Mouse (Mus musculus): ENCODE measurements around the gene Lypd4.
"Not testable (repeated sequence)": the region's sequence is repeated elsewhere in the genome, so short reads cannot be mapped to it uniquely, and the experiment has no call there.

Gene Lypd4

GRCm38 (mm10) chr7:24869532-24870165 lies at the start of gene Lypd4, which contains the start of gene Dmrtc2:
Lypd4 (minus strand) TSS chr7:24869941.
Dmrtc2 (plus strand) TSS chr7:24870057.
- DNase-seq: no peak

DNA sequence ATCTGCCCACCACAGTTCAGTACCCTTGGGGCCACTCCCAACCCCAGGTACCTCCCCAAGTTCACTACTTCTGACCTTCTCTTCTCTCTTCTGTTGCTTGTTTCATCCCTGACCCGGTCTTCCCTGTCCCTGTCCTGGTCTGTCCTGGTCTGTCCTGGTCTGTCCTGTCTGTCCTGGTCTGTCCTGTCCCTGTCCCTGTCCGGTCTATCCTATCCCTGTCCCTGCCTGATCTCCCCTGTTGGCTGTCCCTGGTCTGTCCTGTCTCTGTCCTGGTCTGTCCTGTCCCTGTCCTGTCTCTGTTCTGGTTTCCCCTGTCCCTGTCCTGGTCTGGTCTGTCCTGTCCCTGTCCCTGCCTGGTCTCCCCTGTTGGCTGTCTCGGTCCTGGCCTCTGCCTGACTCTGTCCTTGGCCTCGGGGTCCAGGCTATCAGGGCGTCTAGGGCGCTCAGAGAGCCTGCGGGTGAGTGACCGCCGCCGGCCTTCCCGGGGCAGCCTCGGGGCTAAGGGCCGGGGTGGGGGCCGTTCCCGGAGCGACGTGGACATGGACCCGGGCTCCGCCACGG lies 49.1 kb upstream of the Lypd4 start:
- DNase-seq: no peak

GRCm38 (mm10) chr7:24912480-24912879 lies 42.7 kb upstream of the Lypd4 start:
- DNase-seq: peak; percentile 38 to 51

- no peak for DNase-seq
Measured at GRCm38 (mm10) chr7:24907211-24907748, 37.5 kb upstream of the Lypd4 start.

DNA sequence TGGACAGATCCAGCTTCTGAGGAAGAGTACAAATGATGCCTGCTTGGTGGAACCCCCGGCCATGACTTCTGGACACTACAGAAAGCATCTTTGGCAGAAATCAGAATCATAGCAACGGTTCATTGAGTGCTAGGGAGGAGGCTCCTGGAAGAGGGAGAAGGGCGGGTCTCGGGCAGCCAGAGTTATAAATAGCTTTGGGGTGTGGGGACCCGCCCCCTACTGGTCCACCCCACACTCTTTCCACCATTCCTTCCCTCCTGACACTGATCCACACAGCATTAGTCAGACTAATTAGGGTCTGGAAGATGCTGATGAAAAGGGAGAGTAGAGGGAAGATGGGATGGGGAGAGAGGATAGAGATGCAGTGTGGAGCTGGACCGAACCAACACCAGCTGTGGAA lies 36.8 kb upstream of the Lypd4 start:
- no peak for DNase-seq

GRCm38 (mm10) chr7:24904936-24905335 lies 35.2 kb upstream of the Lypd4 start:
- DNase-seq: peak; percentile 68 to 69

- peak; percentile 96 to 97 for DNase-seq
Measured at GRCm38 (mm10) chr7:24904070-24904483, 34.3 kb upstream of the Lypd4 start.

DNA sequence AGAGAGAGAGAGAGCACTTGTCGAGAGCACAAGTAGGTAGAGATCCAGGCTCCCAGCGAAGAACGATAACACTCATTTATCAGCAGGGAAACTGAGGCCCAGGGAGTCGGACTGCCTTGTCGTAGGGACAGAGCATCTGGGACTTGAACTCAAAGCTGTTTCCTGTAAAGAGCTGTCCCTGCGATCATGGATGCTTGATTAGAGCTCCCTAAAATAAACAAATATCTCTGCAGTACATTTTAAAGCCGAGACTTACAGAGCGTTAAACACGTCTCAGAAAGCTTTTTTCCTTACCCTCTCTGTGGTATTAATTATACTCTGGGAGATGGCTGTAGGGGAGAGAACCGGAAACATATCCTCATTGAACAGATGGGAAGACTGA lies 33.7 kb upstream of the Lypd4 start:
- no peak for DNase-seq

DNA sequence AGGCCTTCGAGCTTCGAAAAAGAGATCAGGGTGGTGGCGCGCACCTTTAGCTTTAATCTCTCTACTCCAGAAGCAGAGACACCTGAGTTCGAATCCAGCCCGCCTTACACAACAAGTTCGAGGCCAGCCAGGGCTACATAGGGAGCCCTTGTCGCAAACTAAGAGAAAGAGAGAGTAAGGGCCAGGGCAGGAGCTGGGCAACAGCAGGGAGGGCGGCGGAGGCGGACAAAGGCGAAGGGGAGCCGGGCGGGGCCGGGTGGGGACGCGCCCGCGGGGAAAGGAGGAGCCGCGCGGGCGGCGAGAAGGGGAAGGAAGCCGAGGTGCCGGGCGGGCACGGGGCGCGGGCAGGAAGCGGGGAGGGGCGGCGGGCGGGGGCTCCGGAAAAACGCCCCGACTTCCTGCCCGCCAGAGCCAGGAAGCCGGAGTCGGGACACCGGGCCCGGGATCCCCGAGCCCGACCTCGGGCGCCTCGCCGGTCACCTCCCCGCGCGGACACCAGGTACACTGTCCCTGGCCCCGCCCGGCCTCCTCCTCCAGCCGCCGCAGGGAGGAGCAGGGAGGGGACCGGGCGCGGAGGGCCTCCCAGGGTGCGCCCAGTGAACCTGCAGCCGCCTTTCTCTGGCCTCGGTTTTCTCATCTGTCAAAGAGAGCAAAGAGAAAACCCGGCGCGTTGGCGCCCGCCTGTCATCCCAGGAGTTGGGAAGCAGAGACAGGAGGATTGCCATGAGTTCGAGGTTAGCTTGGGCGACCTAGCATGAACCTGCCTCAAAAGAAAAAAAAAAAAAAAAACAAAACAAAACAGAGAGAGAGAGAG lies 33.1 kb upstream of the Lypd4 start, which contains the start of gene Arhgef1:
TSS of gene Arhgef1 (plus strand) at position 283 of the 814 bp plus-strand sequence.
- DNase-seq: peak; percentile 43 to 55

- DNase-seq: no peak
Measured at GRCm38 (mm10) chr7:24902264-24902629, 32.5 kb upstream of the Lypd4 start.

DNA sequence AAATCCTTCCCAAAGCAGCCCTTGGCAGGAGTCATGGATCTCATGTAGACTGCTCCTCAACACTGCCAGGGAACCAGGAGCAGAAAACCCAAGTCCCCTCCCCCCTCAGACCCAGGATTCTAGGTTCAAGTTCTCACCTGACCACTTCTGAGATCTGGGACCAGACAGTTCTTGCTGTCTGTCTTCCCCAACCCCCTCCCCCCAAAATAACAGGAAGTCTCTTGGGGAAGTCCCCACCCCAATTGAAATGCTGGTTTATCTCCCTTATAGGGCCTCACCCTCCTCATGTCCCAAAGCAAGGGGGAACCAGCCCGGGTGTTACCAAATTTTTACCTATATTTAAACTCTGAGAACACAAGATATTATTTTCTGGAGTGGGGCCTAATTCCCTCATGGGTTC lies 32.1 kb upstream of the Lypd4 start:
- no peak for DNase-seq

- no peak for DNase-seq
Measured at GRCm38 (mm10) chr7:24901114-24901513, 31.4 kb upstream of the Lypd4 start.

GRCm38 (mm10) chr7:24897959-24898358 lies 28.2 kb upstream of the Lypd4 start:
- DNase-seq: no peak

DNA sequence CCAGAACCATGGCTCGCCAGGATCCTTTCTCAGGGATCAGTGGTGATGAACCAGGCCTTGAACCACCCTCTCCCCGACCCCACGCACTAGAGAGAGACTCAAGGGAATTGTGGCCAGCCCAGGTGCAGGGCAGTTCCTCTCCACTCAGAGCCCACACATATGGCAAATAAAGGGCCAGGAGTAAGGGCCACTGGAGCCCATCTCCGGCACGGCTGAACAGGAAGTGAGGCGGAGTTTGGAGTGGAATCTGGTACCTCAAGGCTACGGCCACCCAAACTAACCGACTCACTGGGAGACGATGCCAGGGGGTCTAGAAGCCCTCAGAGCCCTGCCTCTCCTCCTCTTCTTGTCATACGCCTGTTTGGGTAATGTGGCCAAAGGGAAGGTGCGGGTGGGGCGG lies 27.5 kb upstream of the Lypd4 start, which contains the start of gene Cd79a:
TSS of gene Cd79a (plus strand) at position 158 of the 400 bp plus-strand sequence.
- DNase-seq: no peak

DNA sequence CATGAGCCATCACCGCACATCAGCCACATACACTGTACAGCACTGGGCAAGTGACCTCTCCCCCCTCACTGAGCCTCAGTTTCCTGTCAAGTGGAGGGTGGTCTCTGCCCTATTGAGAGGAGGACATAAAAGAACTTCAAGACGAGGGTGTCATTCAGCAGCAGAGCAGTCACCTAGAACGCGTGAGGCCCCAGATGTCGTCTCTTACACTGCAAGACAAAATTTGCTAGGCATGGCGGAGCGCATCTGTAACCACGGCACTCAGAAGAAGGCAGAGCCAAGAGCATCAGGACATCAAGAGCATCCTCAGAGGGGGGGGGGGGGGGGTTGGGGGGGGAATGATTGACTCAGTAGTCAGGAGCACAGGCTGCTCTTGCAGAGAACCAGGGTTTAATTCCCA lies 26.5 kb upstream of the Lypd4 start:
- no peak for DNase-seq

GRCm38 (mm10) chr7:24895749-24896148 lies 26.0 kb upstream of the Lypd4 start:
- DNase-seq: not testable (repeated sequence)

- DNase-seq: no peak
Measured at GRCm38 (mm10) chr7:24892125-24892583, 22.4 kb upstream of the Lypd4 start.

DNA sequence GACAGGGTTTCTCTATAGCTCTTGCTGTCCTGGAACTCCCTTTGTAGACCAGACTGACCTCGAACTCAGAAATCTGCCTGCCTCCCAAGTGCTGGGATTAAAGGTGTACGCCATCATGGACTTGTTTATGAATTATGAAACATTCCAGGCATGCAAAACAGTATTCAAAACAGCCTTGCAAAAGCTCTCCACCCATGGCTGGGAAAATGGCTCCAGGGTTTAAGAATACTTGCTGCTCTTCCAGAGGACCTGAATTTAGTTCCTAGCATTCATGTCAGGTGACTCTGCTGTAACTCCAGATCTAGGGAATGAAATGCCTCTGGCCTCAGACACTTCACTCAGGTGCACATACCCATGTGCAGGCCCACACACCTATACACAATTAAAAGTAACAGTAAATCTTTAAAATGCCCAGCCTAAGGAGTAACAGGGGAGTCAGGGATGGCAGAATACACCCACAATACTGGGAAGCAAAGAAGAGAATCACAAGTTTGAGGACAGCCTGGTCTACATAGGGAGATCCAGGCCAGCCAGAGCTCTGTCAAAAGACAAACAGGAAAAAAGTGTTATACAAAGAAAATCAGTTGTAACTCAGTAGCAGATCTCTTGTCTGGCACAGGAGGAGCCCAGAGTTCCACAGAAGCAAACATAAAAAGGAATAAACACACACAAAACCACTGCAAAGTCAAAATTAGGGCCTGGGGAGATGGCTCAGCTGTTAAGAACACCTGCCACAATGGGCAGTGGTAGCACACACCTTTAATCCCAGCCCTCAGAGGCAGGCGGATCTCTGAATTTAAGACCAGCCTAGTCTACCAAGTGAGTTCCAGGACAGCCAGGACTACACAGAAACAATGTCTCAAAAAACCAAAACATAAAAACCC lies 21.7 kb upstream of the Lypd4 start:
- DNase-seq: no peak

DNA sequence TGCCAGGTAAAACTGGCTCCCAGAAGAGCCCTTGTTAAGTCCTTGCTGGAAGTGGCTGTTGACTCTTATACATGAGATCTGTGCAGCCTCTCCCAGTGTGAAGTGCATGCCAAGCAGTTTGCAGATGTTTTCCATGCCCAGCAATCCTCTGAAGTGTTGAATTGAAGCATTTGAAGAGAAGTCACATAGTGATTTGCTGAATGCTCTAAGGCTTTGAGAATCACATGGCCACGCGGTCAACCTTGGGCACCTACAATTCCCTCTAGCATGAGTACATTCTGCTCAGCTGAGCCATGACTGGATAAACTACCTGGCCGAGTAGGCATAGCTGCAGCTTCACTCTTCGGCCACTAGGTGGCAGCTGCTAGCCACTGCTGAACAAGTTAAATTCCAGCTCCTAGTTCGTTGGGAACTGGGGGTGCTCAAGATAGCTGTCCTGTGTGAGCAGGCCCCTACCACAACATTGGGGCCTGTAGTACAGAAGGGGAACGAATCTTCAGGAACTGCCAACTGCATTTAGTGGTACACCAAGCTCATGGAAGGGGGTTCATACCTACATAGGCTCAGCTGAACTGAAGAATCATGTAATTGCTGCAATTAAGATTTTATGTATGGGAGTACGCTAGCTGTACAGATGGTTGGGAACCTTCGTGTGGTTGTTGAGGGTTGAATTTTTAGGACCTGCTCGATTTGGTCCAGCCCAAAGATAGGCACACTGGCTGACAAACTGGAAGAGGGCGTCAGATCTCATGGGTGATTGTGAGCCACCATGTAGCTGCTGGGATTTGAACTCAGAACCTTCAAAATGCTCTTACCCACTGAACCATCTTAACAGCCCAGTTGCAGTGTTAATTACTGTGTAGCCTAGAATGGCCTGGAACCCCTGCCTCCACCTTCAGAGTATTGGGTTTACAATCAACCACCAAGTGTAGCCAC lies 20.8 kb upstream of the Lypd4 start:
- DNase-seq: peak; percentile 69 to 76

GRCm38 (mm10) chr7:24889431-24890220 lies 19.9 kb upstream of the Lypd4 start:
- DNase-seq: no peak
